Mouse (Mus musculus) R1 (cell line): ENCODE data around the gene Zfp971.
"Not testable (repeated sequence)": the region's sequence is repeated elsewhere in the genome, so short reads cannot be mapped to it uniquely, and the experiment has no call there.

Source experiments
- DNase-seq: peaks from one replicate; pipeline ENCODE4 v3.0.0-alpha.2; 2018; ENCODE audit warnings: low read depth, low spot score

The Zfp971 gene

DNA sequence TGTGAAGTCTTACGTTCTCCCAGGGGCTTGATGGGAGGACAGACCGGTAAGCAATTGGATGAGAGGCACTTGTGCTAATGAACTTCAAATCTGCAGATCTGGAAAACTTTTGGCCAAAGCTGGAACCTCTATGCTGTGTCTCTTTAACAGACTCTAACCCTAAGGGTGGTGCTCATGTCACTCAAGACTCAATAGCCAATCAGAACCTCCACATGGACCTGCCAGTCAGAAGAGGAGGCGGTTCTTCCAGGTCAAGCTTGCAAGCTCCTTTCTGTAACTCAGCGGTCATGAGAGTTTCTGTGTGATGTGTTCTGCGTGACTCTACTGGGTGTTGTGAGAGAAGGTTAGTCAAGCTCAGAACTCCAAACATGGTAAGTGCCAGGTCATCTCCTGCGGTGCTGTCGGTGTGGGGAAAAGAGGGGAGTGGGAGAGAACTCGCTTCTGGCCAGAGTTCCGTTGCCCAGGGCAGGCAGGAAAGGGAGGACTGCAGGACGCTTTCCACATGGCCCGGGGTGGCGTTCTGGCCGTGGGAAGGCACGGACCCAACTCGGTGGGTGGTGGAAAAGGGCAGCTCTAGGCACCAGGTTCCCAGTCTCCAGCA lies at the start of gene Zfp971:
Gene Zfp971, plus strand, starts transcription at position 274 of the 601 bp plus-strand sequence.
- DNase-seq = peak; percentile 67

DNA sequence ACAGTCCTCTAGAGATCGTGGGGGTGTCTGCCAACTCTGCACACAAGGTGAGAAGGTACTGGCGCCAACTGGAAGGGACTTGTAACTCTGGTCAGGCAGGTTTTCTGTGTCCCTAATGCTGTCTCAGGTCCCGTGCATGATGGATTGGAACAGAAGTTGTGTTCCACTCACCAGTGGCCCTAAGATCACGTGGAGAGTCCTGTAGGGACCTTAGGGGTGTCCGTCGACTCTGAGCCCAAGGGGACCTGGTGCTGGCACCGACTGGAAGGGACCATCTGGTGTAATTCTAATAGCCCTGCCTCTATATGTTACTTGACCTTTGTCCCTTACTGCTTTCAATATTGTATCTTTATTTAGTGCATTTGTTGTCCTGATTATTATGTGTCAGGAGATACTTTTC lies 48.3 kb upstream of the Zfp971 start:
- not testable (repeated sequence) for DNase-seq

DNA sequence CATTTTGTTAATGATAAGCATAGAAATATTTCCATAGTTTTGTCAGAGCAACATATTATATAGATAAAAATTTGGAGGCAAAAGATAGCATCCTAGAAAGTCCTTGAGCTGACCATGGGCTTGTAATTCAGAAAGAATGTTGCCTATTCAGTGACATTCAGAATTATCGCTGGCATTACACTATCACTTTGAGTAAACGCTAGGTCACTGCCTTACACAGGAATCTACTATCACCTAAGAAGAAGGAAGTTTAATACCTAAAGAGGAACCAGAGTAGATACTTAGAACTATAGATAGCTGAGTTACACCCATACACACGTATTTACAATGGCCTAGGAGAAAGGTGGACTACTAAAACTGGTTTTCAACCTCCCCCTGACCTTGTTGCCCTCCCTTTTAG lies 3.6 kb upstream of the Zfp971 start:
- not testable (repeated sequence) for DNase-seq

DNA sequence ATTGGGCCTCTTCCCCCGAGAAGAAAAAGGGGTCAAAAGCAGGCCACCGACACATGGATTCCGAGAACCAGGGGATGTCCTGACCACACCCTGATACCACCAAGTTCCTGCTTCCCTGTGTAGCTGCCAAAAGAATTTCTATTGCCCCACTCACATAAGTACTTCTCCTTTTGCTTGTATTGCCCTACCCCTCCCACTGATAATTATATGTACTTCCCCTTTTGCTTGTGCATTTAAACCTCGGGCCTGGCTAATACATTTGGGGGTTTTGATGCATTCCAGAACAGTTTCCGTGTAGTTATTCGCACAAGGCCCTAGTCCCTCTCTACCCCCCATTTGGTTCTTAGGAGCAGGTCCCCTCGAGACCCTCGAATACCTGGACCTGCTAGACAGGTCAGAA lies 2.3 kb upstream of the Zfp971 start:
- peak; percentile 8 for DNase-seq

DNA sequence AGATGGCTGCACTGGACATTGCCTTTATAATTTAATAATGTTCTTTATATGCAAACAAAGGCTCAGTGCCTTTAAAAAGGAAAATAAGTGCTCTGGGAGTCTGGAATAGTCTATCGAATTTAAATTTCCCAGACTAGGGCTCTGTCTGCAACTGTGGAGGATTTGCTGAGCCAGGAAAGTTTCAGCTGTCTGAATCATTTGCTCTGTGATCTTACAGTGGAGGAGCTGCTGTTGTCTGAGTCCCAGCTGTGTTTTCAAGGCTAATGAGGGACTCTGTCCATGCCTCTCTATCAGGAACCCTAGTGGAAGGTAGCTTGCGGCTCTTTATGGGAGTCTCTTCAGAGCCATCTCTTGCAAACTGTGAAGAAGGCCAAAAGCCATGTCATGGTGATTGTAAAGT lies 777 bp downstream of the Zfp971 start:
- DNase-seq = not testable (repeated sequence)

DNA sequence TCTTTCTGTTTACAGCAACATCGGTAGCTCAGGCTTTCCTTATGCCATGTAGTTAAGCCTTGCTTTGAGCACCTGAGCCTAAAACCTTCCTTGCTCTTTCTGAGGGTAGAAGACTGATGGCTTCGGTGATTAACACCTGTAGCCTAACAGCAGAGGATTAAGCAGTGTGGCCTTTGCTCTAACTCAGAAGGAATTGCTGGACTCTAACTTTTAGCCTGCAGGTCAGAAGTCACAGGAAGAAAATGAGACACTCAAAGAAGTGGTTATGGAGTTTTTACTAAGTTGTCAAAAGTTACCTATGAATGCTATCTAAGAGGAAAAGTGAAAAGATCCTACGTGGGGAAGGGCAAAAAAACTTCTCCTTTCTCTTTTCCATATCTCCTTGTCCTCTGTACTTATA lies 4.5 kb downstream of the Zfp971 start:
- not testable (repeated sequence) for DNase-seq

DNA sequence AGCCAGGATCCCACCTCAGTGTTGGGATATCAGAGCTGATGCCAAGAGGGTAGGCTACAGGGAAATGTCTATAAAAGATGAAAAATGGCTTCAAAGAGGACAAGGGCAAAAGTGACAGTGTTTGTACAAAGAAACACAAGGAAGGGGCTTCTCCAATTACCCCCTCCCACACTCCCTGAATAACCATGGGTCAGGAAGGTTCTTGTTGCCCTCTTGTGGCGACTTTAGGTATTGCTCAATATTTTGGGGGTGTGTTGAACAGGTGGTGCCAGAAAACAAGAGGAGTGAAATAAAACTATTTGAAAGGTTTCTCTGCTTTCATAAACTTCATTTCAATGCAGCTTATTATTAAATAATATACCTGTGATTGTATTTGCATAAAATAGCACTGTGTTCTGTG lies 35.1 kb downstream of the Zfp971 start:
- DNase-seq = peak; percentile 70

DNA sequence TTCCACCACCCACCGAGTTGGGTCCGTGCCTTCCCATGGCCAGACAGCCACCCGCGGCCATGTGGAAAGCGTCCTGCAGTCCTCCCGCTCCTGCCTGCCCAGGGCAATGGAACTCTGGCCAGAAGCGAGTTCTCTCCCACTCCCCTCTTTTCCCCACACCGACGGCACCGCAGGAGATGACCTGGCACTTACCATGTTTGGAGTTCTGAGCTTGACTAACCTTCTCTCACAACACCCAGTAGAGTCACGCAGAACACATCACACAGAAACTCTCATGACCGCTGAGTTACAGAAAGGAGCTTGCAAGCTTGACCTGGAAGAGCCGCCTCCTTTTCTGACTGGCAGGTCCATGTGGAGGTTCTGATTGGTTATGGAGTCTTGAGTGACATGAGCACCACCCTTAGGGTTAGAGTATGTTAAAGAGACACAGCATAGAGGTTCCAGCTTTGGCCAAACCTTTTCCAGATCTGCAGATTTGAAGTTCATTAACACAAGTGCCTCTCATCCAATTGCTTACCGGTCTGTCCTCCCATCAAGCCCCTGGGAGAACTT lies 55.2 kb downstream of the Zfp971 start, which contains the start of gene Zfp931:
Gene Zfp931, minus strand, starts transcription at position 311 of the 552 bp plus-strand sequence.
- DNase-seq = not testable (repeated sequence)
